Mouse (Mus musculus): ENCODE results near the gene Utp14a. TPM values are rescaled to one million over a fixed set of nuclear protein-coding genes. Genes with fewer than 3 reads are reported as not detected.

The Utp14a gene
- polyA plus RNA-seq, 1 experiment from 2014 or later, result 23.4 TPM

GRCm38 (mm10) chrX:48255830-48256428 is 733 bp upstream of the Utp14a start:
- H3K27me3 ChIP-seq (ENCODE audit: control insufficient read depth, insufficient read depth, low read length), result no peaks in the 10 kb centered on the region
- no peaks in the 10 kb centered on the region for H3K4me1 ChIP-seq (replicated peaks; ENCODE audit: control insufficient read depth, insufficient read depth, low read length)
- ATAC-seq (ENCODE audit: low FRiP score) (peak; percentile 78), DNase-seq (ENCODE audit: low spot score) (peak; percentile 24)
- no peaks in the 10 kb centered on the region for H3K36me3 ChIP-seq (ENCODE audit: control insufficient read depth, insufficient read depth, low read length)
- H3K9me3 ChIP-seq (ENCODE audit: control insufficient read depth, low read length), result no peaks in the 10 kb centered on the region
- H3K9ac ChIP-seq (ENCODE audit: low read depth, low read length), result peak overlapping the region; percentile 54
- WGBS, result 16% methylated on average over 18 of the region's 18 CpGs
- H3K4me2 ChIP-seq (replicated peaks; ENCODE audit: low read depth, low read length), result peak overlapping the region; percentile 45
- peak overlapping the region; percentile 42 for H3K4me3 ChIP-seq (ENCODE audit: low read depth, low read length)
- H3K27ac ChIP-seq (ENCODE audit: low read depth, low read length), result peak overlapping the region; percentile 62; the same call in 1 of the 2 replicates

GRCm38 (mm10) chrX:48257011-48257410 is 349 bp downstream of the Utp14a start:
- ATAC-seq (ENCODE audit: low FRiP score) (no peak), DNase-seq (ENCODE audit: low spot score) (no peak)
- Histone ChIP-seq H3K27me3 (ENCODE audit: control insufficient read depth, insufficient read depth, low read length) (no peaks in the 10 kb centered on the region), H3K4me1 (replicated peaks; ENCODE audit: control insufficient read depth, insufficient read depth, low read length) (no peaks in the 10 kb centered on the region), H3K36me3 (ENCODE audit: control insufficient read depth, insufficient read depth, low read length) (no peaks in the 10 kb centered on the region), H3K27ac (ENCODE audit: low read depth, low read length) (no peak overlapping the region), H3K4me2 (replicated peaks; ENCODE audit: low read depth, low read length) (peak overlapping the region; percentile 22), H3K4me3 (ENCODE audit: low read depth, low read length) (peak overlapping the region; percentile 42), H3K9me3 (ENCODE audit: control insufficient read depth, low read length) (no peaks in the 10 kb centered on the region), H3K9ac (ENCODE audit: low read depth, low read length) (peak overlapping the region; percentile 32; the same call in 1 of the 2 replicates)
- 9% methylated on average over 16 of the region's 16 CpGs for WGBS

GRCm38 (mm10) chrX:48271671-48272070 is 15.0 kb downstream of the Utp14a start:
- ATAC-seq (ENCODE audit: low FRiP score), result no peak
- DNase-seq (ENCODE audit: low spot score), result no peak
- Histone ChIP-seq H3K9me3 (ENCODE audit: control insufficient read depth, low read length) (no peaks in the 10 kb centered on the region), H3K4me2 (replicated peaks; ENCODE audit: low read depth, low read length) (no peak overlapping the region), H3K4me3 (ENCODE audit: low read depth, low read length) (no peak overlapping the region), H3K27ac (ENCODE audit: low read depth, low read length) (no peak overlapping the region), H3K9ac (ENCODE audit: low read depth, low read length) (no peak overlapping the region), H3K27me3 (ENCODE audit: control insufficient read depth, insufficient read depth, low read length) (no peaks in the 10 kb centered on the region), H3K36me3 (ENCODE audit: control insufficient read depth, insufficient read depth, low read length) (peaks cover 2% of the 10 kb centered on the region; the same call in 1 of the 2 replicates), H3K4me1 (replicated peaks; ENCODE audit: control insufficient read depth, insufficient read depth, low read length) (no peaks in the 10 kb centered on the region)
- 89% methylated on average over 4 of the region's 4 CpGs for WGBS

GRCm38 (mm10) chrX:48274634-48275033 is 18.0 kb downstream of the Utp14a start:
- DNase-seq (ENCODE audit: low spot score) (no peak), ATAC-seq (ENCODE audit: low FRiP score) (no peak)
- no peak overlapping the region for H3K27ac ChIP-seq (ENCODE audit: low read depth, low read length)
- no peaks in the 10 kb centered on the region for H3K9me3 ChIP-seq (ENCODE audit: control insufficient read depth, low read length)
- H3K27me3 ChIP-seq (ENCODE audit: control insufficient read depth, insufficient read depth, low read length), result no peaks in the 10 kb centered on the region
- no peaks in the 10 kb centered on the region for H3K4me1 ChIP-seq (replicated peaks; ENCODE audit: control insufficient read depth, insufficient read depth, low read length)
- H3K9ac ChIP-seq (ENCODE audit: low read depth, low read length), result no peak overlapping the region
- H3K4me2 ChIP-seq (replicated peaks; ENCODE audit: low read depth, low read length), result no peak overlapping the region
- 87% methylated on average over 10 of the region's 10 CpGs for WGBS
- H3K36me3 ChIP-seq (ENCODE audit: control insufficient read depth, insufficient read depth, low read length), result no peaks in the 10 kb centered on the region
- H3K4me3 ChIP-seq (ENCODE audit: low read depth, low read length), result no peak overlapping the region

- H3K9ac ChIP-seq (ENCODE audit: low read depth, low read length), result no peak overlapping the region
- no peaks in the 10 kb centered on the region for H3K4me1 ChIP-seq (replicated peaks; ENCODE audit: control insufficient read depth, insufficient read depth, low read length)
- 40% methylated on average over 3 of the region's 3 CpGs for WGBS
- no peak overlapping the region for H3K4me2 ChIP-seq (replicated peaks; ENCODE audit: low read depth, low read length)
- DNase-seq (ENCODE audit: low spot score) (peak; percentile 66), ATAC-seq (ENCODE audit: low FRiP score) (no peak)
- H3K36me3 ChIP-seq (ENCODE audit: control insufficient read depth, insufficient read depth, low read length), result no peaks in the 10 kb centered on the region
- no peaks in the 10 kb centered on the region for H3K27me3 ChIP-seq (ENCODE audit: control insufficient read depth, insufficient read depth, low read length)
- H3K27ac ChIP-seq (ENCODE audit: low read depth, low read length), result no peak overlapping the region
- no peak overlapping the region for H3K4me3 ChIP-seq (ENCODE audit: low read depth, low read length)
- no peaks in the 10 kb centered on the region for H3K9me3 ChIP-seq (ENCODE audit: control insufficient read depth, low read length)
These were observed 21.4 kb downstream of the Utp14a start for GRCm38 (mm10) chrX:48278103-48278502.

GRCm38 (mm10) chrX:48284386-48285005 is 27.8 kb downstream of the Utp14a start:
- H3K27me3 ChIP-seq (ENCODE audit: control insufficient read depth, insufficient read depth, low read length), result 0 out of 2 replicates have a peak, but pooled peaks cover 2% of the 10 kb centered on the region
- H3K9ac ChIP-seq (ENCODE audit: low read depth, low read length), result peak overlapping the region; percentile 59
- 9% methylated on average over 34 of the region's 37 CpGs for WGBS
- DNase-seq (ENCODE audit: low spot score) (peak; percentile 83), ATAC-seq (ENCODE audit: low FRiP score) (peak; percentile 91)
- H3K36me3 ChIP-seq (ENCODE audit: control insufficient read depth, insufficient read depth, low read length), result no peaks in the 10 kb centered on the region
- H3K9me3 ChIP-seq (ENCODE audit: control insufficient read depth, low read length), result no peaks in the 10 kb centered on the region
- H3K4me1 ChIP-seq (replicated peaks; ENCODE audit: control insufficient read depth, insufficient read depth, low read length), result no peaks in the 10 kb centered on the region
- peak overlapping the region; percentile 43 for H3K4me3 ChIP-seq (ENCODE audit: low read depth, low read length)
- H3K4me2 ChIP-seq (replicated peaks; ENCODE audit: low read depth, low read length), result peak overlapping the region; percentile 50
- H3K27ac ChIP-seq (ENCODE audit: low read depth, low read length), result peak overlapping the region; percentile 96

GRCm38 (mm10) chrX:48285006-48285650 is 28.5 kb downstream of the Utp14a start:
- DNase-seq (ENCODE audit: low spot score) (peak; percentile 79), ATAC-seq (ENCODE audit: low FRiP score) (peak; percentile 89)
- H3K27ac ChIP-seq (ENCODE audit: low read depth, low read length), result peak overlapping the region; percentile 96
- no peaks in the 10 kb centered on the region for H3K4me1 ChIP-seq (replicated peaks; ENCODE audit: control insufficient read depth, insufficient read depth, low read length)
- no peaks in the 10 kb centered on the region for H3K9me3 ChIP-seq (ENCODE audit: control insufficient read depth, low read length)
- H3K36me3 ChIP-seq (ENCODE audit: control insufficient read depth, insufficient read depth, low read length), result no peaks in the 10 kb centered on the region
- H3K9ac ChIP-seq (ENCODE audit: low read depth, low read length), result peak overlapping the region; percentile 59
- H3K4me3 ChIP-seq (ENCODE audit: low read depth, low read length), result peak overlapping the region; percentile 43
- 13% methylated on average over 16 of the region's 42 CpGs for WGBS
- H3K27me3 ChIP-seq (ENCODE audit: control insufficient read depth, insufficient read depth, low read length), result 0 out of 2 replicates have a peak, but pooled peaks cover 2% of the 10 kb centered on the region
- peak overlapping the region; percentile 50 for H3K4me2 ChIP-seq (replicated peaks; ENCODE audit: low read depth, low read length)

GRCm38 (mm10) chrX:48285651-48286021 is 29.0 kb downstream of the Utp14a start:
- no peaks in the 10 kb centered on the region for H3K4me1 ChIP-seq (replicated peaks; ENCODE audit: control insufficient read depth, insufficient read depth, low read length)
- peak overlapping the region; percentile 60 for H3K9ac ChIP-seq (ENCODE audit: low read depth, low read length)
- no peaks in the 10 kb centered on the region for H3K36me3 ChIP-seq (ENCODE audit: control insufficient read depth, insufficient read depth, low read length)
- H3K9me3 ChIP-seq (ENCODE audit: control insufficient read depth, low read length), result no peaks in the 10 kb centered on the region
- DNase-seq (ENCODE audit: low spot score) (peak; percentile 60), ATAC-seq (ENCODE audit: low FRiP score) (peak; percentile 74)
- 0 out of 2 replicates have a peak, but pooled peaks cover 2% of the 10 kb centered on the region for H3K27me3 ChIP-seq (ENCODE audit: control insufficient read depth, insufficient read depth, low read length)
- H3K4me2 ChIP-seq (replicated peaks; ENCODE audit: low read depth, low read length), result peak overlapping the region; percentile 50
- no peak overlapping the region for H3K27ac ChIP-seq (ENCODE audit: low read depth, low read length)
- WGBS, result 24% methylated on average over 17 of the region's 34 CpGs
- peak overlapping the region; percentile 43 for H3K4me3 ChIP-seq (ENCODE audit: low read depth, low read length)

Measured in hindbrain, embryonic 11.5 days (tissue).